Mouse (Mus musculus) olfactory bulb, adult 2 months (tissue): Measurements from ENCODE around the gene Proca1.

ENCODE experiments used
- CTCF ChIP-seq: fragments of 200-500 bp; IDR thresholded peaks from 2 replicates; pipeline ENCODE4 v1.5.1; 2012; ENCODE audit warnings: low read depth, mild to moderate bottlenecking, low read length, moderate library complexity; ENCODE audit not compliant: insufficient read depth
- POLR2A ChIP-seq: fragments of 200-500 bp; IDR thresholded peaks from 2 replicates; pipeline ENCODE4 v1.6.1; 2012; ENCODE audit warnings: mild to moderate bottlenecking, low read depth, low read length, moderate library complexity; ENCODE audit not compliant: insufficient read depth

DNA sequence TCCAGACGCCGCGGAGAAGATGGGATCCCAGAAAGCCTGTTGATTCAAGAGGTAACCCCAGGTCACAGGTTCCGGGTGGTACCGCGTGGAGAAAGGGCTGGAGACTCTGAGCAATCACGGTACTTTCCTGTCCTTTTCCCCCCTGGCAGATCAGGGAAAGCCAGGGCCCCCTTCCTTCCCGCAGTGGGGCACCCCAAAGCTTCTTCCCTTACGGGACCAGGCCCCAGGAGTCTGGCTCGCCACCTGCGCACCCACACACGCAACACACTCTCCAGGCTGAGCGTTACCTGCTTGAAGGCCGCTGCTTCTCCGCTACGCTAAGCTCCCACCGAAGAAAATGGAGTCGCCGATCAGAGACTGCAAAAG lies 52.1 kb downstream of the Proca1 start:
- no peak for TF ChIP-seq POLR2A
- no peak for TF ChIP-seq CTCF
